Mouse (Mus musculus) megakaryocyte, embryonic 14.5 days (primary cell): ENCODE data around the gene Tab2.

ENCODE experiments used
- FLI1 ChIP-seq: IDR thresholded peaks from 2 replicates; pipeline ENCODE4 v1.6.1; 2012; ENCODE audit warnings: low read length, inconsistent platforms, mixed read lengths
- GATA1 ChIP-seq: IDR thresholded peaks from 3 replicates; pipeline ENCODE4 v1.6.1; 2012; ENCODE audit warnings: mixed read lengths, low read length, inconsistent platforms, borderline replicate concordance

GRCm38 (mm10) chr10:7968747-7969280 is 12.8 kb upstream of the Tab2 start:
- TF ChIP-seq GATA1, result no peak
- no peak for TF ChIP-seq FLI1
